ENCODE assay signal across 9 mouse cellular contexts in the genomic region with DNA sequence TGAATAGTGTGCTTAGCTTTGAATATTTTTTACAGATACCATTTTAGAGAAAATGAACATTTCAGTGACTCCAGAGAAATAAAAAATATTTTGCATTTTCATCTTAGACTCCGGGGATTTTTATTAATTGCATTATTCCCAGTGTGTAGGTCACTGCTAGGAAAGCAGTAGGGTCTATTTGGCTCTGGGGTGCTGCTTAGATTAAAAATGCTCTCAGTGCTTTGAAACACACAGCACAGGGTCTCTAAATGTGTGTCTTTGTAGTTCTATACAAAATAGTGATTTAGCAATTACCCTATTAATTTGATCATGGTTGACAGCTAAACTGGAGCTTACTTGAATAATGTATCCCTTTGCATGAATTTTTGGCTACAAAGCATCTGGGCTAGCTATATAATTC.
"Had no signal": no experiment of that assay in that cellular context is flagged by ENCODE, and none has a peak within 500 bp of the region (broad histone marks: within the 10 kb centered on the region; RNA-seq: fewer than 3 reads in every experiment).

No protein-coding gene starts in this region.

- H3K27me3 ChIP-seq: kidney, embryonic 15.5 days; limb, embryonic 13.5 days had no signal

- DNase-seq: kidney, adult 2 months; kidney, postnatal 14 days; left cerebral cortex, postnatal 4 days; lung, adult 18-20 months; thymus, postnatal 14 days had no signal

- H3K4me3 ChIP-seq: kidney, embryonic 15.5 days; limb, embryonic 13.5 days had no signal

- H3K27ac ChIP-seq: kidney, embryonic 15.5 days; limb, embryonic 13.5 days; liver, embryonic 14.5 days; stomach, postnatal 0 days had no signal

- H3K9ac ChIP-seq: kidney, embryonic 15.5 days; limb, embryonic 13.5 days; liver, embryonic 14.5 days had no signal

- H3K36me3 ChIP-seq: kidney, embryonic 15.5 days; limb, embryonic 13.5 days had no signal

- H3K4me1 ChIP-seq: kidney, embryonic 15.5 days; limb, embryonic 13.5 days had no signal

- H3K4me2 ChIP-seq: kidney, embryonic 15.5 days; limb, embryonic 13.5 days had no signal

- H3K9me3 ChIP-seq: kidney, embryonic 15.5 days; limb, embryonic 13.5 days had no signal
